Mouse (Mus musculus) regulatory T cell (primary cell): ENCODE measurements around the gene Atp1b1.

Experiments
- in situ Hi-C: fragments of 300-600 bp; cut with MboI, MseI; formaldehyde crosslinking; loops from one replicate; pipeline ENCODE4 v1.15.1; 2025; ENCODE audit warnings: high pct_unique_total_duplicates

The Atp1b1 gene

DNA sequence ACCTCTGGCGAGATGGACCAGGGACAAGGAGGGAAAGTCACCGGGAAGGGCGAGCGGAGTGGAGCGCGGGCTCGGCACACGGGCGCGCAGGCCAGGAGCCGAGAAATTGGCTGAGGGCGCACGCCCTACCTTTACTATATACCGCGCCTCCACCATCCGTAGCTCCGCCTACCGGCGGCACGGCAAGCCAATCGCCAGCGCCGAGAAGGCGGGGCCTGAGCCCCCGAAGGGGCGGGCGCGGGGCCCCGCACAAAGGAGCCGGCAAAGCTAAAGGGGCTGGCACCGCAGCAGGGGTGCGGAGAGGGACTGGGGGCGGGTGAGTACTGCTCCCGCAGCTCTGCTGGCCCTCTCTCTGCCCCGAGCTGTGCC is at the start of gene Atp1b1:
TSS of gene Atp1b1 (minus strand) at position 111 of the 369 bp plus-strand sequence.
- in situ Hi-C loops: no loop called here

GRCm38 (mm10) chr1:164505096-164505495 is 46.9 kb upstream of the Atp1b1 start:
- in situ Hi-C loops: no loop called here

GRCm38 (mm10) chr1:164503140-164503730 is 45.1 kb upstream of the Atp1b1 start:
- in situ Hi-C loops: no loop called here

DNA sequence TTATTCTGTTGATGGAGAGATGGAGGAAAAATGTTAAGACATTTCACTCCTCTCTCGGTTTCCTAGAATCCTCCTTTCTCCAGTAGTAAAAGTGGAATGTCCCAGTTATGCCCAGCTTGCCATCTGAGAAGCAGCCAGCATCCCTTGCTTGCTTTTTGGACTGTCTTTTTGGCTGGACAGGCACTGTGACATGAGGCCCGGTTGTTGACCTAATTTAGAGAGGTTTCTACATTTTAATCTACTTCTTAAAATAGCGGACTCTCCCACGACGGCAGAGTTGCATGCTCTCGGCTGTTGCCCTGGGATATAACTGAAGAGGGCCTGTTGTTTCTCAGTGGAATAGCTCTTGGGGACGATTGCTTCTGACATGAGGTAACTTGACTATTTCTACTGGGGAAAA is 44.1 kb upstream of the Atp1b1 start:
- in situ Hi-C loops: no loop called here

DNA sequence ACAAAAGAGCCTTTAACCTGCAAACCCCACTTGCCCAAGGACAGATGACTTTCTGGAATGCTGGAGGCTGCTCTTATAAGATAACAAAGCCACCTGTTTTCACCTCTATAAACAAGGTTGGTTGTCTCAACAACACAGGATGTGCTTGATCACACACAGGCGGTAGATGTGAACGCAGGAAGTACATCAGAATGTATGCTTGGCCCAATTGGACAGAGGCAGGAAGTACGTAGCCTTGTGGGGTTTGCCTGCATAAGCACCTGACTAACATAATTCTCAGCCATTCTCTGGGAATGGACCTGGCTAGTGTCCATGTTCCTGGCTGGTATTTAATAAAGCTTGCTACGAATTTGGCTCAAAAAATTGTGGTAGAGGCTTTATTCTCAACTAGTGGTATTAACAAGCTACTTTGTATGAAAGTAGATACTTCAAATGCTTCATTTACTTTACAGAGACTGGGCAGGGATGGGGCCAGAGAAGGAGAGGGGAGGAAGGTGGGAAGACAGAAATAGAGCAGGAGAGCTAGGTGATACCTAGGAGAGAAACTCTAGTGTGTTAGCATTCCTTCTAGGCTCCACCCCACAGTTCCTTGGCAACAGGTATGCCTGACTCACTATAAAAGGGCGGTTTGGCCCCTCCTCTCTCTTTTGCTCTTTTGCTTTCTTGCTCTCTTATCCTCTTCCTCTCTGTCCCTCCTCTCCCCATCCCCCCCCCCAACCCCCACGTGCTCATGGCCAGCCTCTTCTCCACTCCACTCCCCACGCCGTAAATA is 36.8 kb upstream of the Atp1b1 start:
- in situ Hi-C loops: no loop called here

- in situ Hi-C loops: no loop called here
Observed at GRCm38 (mm10) chr1:164494215-164494614, 36.1 kb upstream of the Atp1b1 start.

- in situ Hi-C loops: no loop called here
Observed at GRCm38 (mm10) chr1:164493042-164493705, 35.0 kb upstream of the Atp1b1 start.

DNA sequence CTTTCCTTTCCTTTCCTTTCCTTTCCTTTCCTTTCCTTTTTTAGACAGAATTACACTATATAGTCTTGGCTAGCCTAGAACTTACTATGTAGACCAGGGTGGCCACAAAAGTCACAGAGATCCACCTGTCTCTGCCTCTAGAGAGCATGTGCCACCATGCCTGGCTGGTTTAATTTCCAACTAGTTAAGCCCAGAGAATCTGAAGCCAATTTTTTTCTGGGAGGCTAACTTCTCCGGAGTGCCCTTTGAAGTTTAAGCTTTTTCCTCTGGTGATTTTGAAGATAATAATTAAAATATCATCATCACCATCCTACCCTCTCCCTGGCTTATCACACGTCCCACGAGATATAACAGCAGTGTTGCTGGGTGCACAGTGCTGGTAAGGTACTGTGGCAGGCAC is 34.3 kb upstream of the Atp1b1 start:
- in situ Hi-C loops: no loop called here

DNA sequence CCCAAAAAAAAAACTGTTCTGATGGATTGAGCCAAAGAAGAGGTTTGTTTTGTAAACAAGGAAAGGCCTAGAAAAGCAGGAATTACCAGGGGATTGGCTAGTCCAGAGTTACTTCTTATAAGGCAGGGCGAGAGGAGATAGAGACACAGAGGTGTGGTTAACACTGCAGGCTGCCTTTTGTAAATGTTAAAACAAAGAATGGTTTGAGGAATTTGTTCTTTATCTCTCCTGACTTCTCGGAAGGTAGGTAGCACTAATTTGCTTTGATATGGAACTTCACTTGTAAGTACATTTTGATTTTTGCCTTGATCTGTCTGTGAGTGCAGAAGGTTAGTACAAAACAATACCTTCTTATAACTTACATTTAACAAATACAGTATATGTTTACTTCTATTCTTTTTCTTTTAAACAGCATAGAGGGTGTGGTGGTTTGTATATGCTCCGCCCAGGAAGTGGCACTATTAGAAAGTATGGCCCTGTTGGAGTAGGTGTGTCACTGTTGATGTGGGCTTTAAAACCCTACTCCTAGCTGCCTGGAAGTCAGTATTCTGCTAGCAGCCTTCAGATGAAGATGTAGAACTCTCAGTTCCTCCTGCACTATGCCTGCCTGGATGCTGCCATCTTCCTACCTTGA is 31.9 kb upstream of the Atp1b1 start:
- in situ Hi-C loops: no loop called here

- in situ Hi-C loops: no loop called here
Observed at GRCm38 (mm10) chr1:164483728-164484127, 25.6 kb upstream of the Atp1b1 start.

GRCm38 (mm10) chr1:164482833-164483232 is 24.7 kb upstream of the Atp1b1 start:
- in situ Hi-C loops: no loop called here

DNA sequence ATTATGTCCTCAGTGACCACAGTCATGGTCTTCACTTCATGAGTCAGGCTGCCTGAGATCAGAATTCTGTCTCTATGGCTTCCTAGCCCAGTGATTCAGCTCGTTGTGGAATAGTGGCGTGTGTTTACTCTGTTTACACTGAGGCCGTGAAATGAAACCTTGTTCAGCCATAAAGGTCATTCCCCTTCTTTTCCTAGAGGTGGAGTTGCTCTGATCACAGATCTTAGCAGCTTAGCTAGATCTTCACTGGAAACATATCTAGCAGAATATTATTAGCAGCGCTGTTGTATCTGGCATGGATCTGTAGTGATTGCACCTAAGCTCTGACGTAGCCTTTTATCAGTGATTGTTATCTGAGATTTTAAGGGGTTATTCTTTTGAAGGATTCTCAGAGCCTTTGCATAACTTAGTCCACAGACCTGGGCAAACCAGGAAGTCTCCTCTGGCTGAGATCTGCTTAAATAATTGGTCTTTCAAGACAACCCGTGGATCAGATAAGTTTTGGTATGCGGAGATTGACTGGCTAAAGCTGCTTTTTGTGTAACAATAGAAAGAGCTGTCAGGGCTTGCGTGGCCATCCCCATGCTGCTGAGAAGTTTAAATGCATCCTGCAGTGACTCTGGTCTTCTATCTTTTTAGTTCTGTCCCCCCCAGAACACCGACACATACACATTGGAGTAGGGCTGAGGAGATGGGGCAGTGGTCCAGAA is 23.6 kb upstream of the Atp1b1 start:
- in situ Hi-C loops: no loop called here

DNA sequence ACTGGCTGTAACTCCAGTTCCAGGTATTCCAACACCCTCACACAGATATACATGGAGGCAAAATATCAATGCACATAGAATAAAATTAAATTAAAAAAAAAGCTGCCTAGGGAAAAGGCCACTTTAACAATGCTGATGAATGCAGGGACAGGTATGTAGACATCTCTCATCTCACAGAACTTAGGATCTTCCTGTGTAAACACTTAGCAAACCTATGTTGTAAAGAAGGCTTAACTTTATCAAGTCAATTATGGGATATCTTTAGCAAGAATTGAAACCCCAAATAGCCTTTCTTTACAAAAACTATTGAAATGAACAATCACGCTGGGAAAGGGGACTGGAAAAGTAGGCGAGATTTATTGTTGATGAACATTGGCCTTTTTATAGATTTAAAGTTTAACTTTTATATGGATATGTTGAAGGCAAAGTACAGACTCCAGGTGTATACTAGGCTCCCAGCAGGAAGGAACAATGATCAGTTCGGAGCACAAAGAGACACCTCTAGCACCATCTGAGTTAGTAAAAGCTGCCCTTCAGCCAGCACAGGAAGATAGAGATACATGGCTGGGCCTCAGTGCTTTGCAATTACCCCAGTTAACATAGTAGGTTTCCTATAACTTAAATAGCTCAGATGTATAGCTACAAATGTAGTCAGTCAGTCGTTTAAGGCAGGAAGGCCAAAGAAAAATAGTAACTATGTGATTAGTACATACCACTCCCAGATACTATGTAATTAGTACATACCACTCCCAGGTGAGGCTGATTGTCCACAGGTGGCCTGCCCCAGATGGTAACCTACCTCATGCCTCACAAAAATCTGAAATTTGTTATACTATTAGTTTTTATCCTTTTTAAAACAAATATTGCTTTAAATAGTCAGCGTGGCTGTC is 22.8 kb upstream of the Atp1b1 start:
- in situ Hi-C loops: no loop called here

DNA sequence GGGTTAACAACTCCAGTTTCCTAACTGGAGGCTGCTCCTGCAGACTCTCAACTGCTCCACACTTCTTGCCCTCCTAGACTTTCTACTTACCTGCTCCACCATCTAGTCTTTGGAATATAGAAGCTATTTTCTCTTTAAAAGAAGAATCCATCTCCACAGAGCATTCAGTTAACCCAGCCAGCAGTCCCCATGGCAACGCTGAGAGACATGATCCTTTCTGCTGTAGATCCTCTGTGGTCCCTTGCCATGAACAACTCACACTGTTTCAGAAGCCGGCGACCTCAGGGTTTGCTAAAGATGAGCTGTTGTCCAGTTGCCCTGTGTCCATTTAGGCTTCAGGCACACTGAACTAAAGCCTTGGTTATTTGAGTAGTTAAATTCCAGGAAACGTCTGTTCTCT is 17.7 kb upstream of the Atp1b1 start:
- in situ Hi-C loops: no loop called here

DNA sequence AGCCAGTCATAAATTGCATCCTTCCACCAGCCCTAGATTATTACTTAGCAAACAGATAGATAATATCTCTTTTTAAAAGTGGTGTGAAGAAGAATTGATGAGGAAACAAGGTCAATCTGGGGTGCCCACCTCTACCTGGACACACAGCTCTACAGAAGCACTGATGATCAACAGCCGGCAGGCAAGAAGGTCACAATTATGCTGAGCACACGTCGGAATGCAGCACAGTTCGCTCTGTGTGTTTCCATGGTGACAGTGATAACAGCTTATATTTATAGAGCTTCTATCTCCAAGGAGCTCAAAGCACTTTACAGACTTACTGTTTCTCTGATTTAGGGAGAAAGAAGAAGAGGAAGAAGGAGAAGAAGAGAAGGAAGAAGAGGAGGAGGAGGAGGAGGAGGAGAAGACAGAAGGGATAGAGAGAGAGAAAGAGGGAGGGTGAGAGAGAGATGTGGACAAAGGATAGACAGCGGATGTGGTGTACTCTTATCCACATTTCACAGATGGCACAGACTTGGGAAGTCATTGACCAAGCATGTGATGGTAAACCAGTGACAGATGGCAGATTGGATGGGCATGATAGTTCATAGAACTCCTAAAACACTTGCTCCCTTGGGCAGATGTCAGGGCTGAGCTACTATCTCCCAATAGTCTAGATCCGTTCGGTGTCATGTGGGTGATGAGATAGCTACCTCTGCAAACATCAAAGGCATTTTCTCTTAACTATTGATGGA is 16.8 kb upstream of the Atp1b1 start:
- in situ Hi-C loops: no loop called here

- in situ Hi-C loops: no loop called here
Observed at GRCm38 (mm10) chr1:164474310-164474709, 16.2 kb upstream of the Atp1b1 start.

DNA sequence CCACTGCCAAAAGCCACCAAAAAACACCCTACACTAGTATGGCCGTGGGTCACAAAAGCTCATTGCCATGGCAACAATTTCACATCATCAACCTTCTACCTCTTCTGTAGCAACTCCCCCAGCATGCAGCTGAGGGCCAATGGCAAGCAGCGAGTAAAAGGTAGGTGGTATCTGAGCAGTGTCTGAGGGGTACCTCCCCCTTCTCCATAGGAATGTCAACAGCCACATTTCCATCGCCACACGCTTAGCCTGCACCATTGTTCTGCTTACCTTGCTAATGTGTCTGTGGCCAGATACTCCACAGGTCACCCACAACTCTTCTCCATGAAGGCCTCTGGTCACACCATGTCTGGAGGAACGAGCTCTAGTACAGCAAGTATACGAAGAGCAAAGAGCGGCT is 15.2 kb upstream of the Atp1b1 start:
- in situ Hi-C loops: no loop called here

GRCm38 (mm10) chr1:164471632-164472031 is 13.5 kb upstream of the Atp1b1 start:
- in situ Hi-C loops: no loop called here

DNA sequence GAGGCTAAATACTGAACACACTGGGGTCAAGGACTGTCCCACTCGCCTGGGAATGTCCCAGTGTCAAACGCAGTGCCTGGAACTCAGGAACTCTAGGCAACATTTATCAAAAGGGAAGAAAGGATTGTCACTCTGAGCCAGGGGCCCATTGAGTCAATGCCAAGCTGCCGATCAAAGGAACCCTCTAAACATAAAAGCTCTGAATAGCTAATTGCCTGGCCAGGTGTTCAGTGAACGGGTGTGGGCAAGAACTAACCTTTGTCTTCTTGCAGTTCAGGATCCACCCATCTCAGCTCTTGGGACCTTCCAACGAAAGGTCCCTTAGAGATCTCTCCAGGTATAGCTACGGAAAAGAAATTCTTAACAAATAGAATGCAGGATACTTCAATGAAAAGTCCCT is 12.8 kb upstream of the Atp1b1 start:
- in situ Hi-C loops: no loop called here

DNA sequence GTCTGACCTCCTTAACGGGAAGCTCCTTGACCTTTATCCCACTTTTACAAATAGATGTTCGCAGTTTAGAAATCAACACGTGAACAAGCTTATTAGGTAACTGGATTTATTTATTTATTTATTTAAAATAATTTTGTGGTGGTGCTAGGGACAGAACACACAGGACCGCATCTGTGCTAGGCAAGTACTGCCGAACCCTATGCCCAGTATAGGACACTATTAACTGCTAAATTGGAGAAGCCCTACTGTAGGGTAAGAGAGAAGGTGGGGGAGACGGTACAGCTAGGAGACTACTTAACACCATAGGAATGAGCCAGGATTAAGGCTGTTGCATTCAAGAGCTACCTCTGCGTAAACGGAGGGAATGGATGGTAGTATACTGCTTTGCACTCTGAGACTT is 10.2 kb upstream of the Atp1b1 start:
- in situ Hi-C loops: no loop called here
